Mouse (Mus musculus): ENCODE measurements around the gene B3gat1.

Gene B3gat1

GRCm38 (mm10) chr9:26776122-26776902 lies 42.8 kb downstream of the B3gat1 start:
- DNase-seq = peak; percentile 68

GRCm38 (mm10) chr9:26778421-26778820 lies 44.9 kb downstream of the B3gat1 start:
- no peak for DNase-seq

- DNase-seq = no peak
Measured at GRCm38 (mm10) chr9:26783414-26783975, 50.0 kb downstream of the B3gat1 start.

GRCm38 (mm10) chr9:26792829-26793228 lies 59.3 kb downstream of the B3gat1 start:
- DNase-seq = no peak

- no peak for DNase-seq
Measured at GRCm38 (mm10) chr9:26798205-26798604, 64.7 kb downstream of the B3gat1 start.

GRCm38 (mm10) chr9:26798731-26799130 lies 65.2 kb downstream of the B3gat1 start:
- no peak for DNase-seq

- DNase-seq = no peak
Measured at GRCm38 (mm10) chr9:26800357-26800756, 66.8 kb downstream of the B3gat1 start.

- no peak for DNase-seq
Measured at GRCm38 (mm10) chr9:26804321-26804720, 70.8 kb downstream of the B3gat1 start.

GRCm38 (mm10) chr9:26805935-26806666 lies 72.6 kb downstream of the B3gat1 start, which contains the start of gene Glb1l2:
Gene Glb1l2 (minus strand): TSS chr9:26806468.
- DNase-seq = peak; percentile 81

- DNase-seq = no peak
Measured at GRCm38 (mm10) chr9:26808735-26809134, 75.2 kb downstream of the B3gat1 start.

All from right cerebral cortex, adult 18-20 months (tissue).